Mouse (Mus musculus): ENCODE measurements around the gene Tmcc2. TPM values are rescaled to one million over a fixed set of nuclear protein-coding genes. Genes with fewer than 3 reads are reported as not detected.
A peak's percentile ranks its signal among the peaks of the same experiment; 100 is the strongest.

Gene Tmcc2
- polyA plus RNA-seq, 1 experiment from 2014 or later = 38.1 TPM

- ATAC-seq = no peak
- WGBS = 6% methylated on average over 2 of the region's 2 CpGs
- Histone ChIP-seq H3K9ac (ENCODE audit: low read depth, low read length) (no peak overlapping the region), H3K36me3 (ENCODE audit: control insufficient read depth, insufficient read depth, low read length) (peaks cover 7% of the 10 kb centered on the region; the same call in 1 of the 2 replicates), H3K4me1 (ENCODE audit: control insufficient read depth, insufficient read depth, low read length) (peaks cover 23% of the 10 kb centered on the region), H3K4me3 (ENCODE audit: low read depth, low read length) (no peak overlapping the region), H3K27me3 (ENCODE audit: control insufficient read depth, insufficient read depth, low read depth, low read length) (no peaks in the 10 kb centered on the region), H3K27ac (ENCODE audit: low read length) (0 out of 2 replicates have a peak overlapping the region, but pooled peaks have one; percentile 0), H3K9me3 (replicated peaks; ENCODE audit: control insufficient read depth, low read length, poor library complexity, severe bottlenecking) (no peaks in the 10 kb centered on the region), H3K4me2 (ENCODE audit: low read length) (no peak overlapping the region)
Measured at GRCm38 (mm10) chr1:132333201-132333600, 57.9 kb downstream of the Tmcc2 start.

GRCm38 (mm10) chr1:132331283-132331682 lies 59.8 kb downstream of the Tmcc2 start:
- no peak overlapping the region for H3K4me2 ChIP-seq (ENCODE audit: low read length)
- peaks cover 33% of the 10 kb centered on the region for H3K4me1 ChIP-seq (ENCODE audit: control insufficient read depth, insufficient read depth, low read length)
- ATAC-seq = no peak
- H3K36me3 ChIP-seq (ENCODE audit: control insufficient read depth, insufficient read depth, low read length) = peaks cover 8% of the 10 kb centered on the region; the same call in 1 of the 2 replicates
- no peak overlapping the region for H3K4me3 ChIP-seq (ENCODE audit: low read depth, low read length)
- no peak overlapping the region for H3K27ac ChIP-seq (ENCODE audit: low read length)
- 83% methylated on average over 17 of the region's 17 CpGs for WGBS
- H3K9ac ChIP-seq (ENCODE audit: low read depth, low read length) = no peak overlapping the region
- no peaks in the 10 kb centered on the region for H3K27me3 ChIP-seq (ENCODE audit: control insufficient read depth, insufficient read depth, low read depth, low read length)
- no peaks in the 10 kb centered on the region for H3K9me3 ChIP-seq (replicated peaks; ENCODE audit: control insufficient read depth, low read length, poor library complexity, severe bottlenecking)

GRCm38 (mm10) chr1:132330397-132330796 lies 60.7 kb downstream of the Tmcc2 start:
- Histone ChIP-seq H3K27me3 (ENCODE audit: control insufficient read depth, insufficient read depth, low read depth, low read length) (no peaks in the 10 kb centered on the region), H3K9me3 (replicated peaks; ENCODE audit: control insufficient read depth, low read length, poor library complexity, severe bottlenecking) (no peaks in the 10 kb centered on the region), H3K9ac (ENCODE audit: low read depth, low read length) (no peak overlapping the region), H3K4me1 (ENCODE audit: control insufficient read depth, insufficient read depth, low read length) (peaks cover 35% of the 10 kb centered on the region), H3K27ac (ENCODE audit: low read length) (peak overlapping the region; percentile 22; the same call in 1 of the 2 replicates), H3K36me3 (ENCODE audit: control insufficient read depth, insufficient read depth, low read length) (peaks cover 8% of the 10 kb centered on the region; the same call in 1 of the 2 replicates), H3K4me3 (ENCODE audit: low read depth, low read length) (no peak overlapping the region), H3K4me2 (ENCODE audit: low read length) (no peak overlapping the region)
- ATAC-seq = no peak
- WGBS = 43% methylated on average over 15 of the region's 15 CpGs

- no peaks in the 10 kb centered on the region for H3K9me3 ChIP-seq (replicated peaks; ENCODE audit: control insufficient read depth, low read length, poor library complexity, severe bottlenecking)
- no peak overlapping the region for H3K4me2 ChIP-seq (ENCODE audit: low read length)
- no peak overlapping the region for H3K27ac ChIP-seq (ENCODE audit: low read length)
- no peak overlapping the region for H3K9ac ChIP-seq (ENCODE audit: low read depth, low read length)
- H3K4me3 ChIP-seq (ENCODE audit: low read depth, low read length) = no peak overlapping the region
- peaks cover 29% of the 10 kb centered on the region for H3K4me1 ChIP-seq (ENCODE audit: control insufficient read depth, insufficient read depth, low read length)
- WGBS = 75% methylated on average over 7 of the region's 7 CpGs
- no peak for ATAC-seq
- no peaks in the 10 kb centered on the region for H3K27me3 ChIP-seq (ENCODE audit: control insufficient read depth, insufficient read depth, low read depth, low read length)
- H3K36me3 ChIP-seq (ENCODE audit: control insufficient read depth, insufficient read depth, low read length) = peaks cover 8% of the 10 kb centered on the region; the same call in 1 of the 2 replicates
Measured at GRCm38 (mm10) chr1:132329656-132330055, 61.4 kb downstream of the Tmcc2 start.

- peaks cover 28% of the 10 kb centered on the region for H3K4me1 ChIP-seq (ENCODE audit: control insufficient read depth, insufficient read depth, low read length)
- no peaks in the 10 kb centered on the region for H3K9me3 ChIP-seq (replicated peaks; ENCODE audit: control insufficient read depth, low read length, poor library complexity, severe bottlenecking)
- 90% methylated on average over 3 of the region's 3 CpGs for WGBS
- no peak overlapping the region for H3K4me3 ChIP-seq (ENCODE audit: low read depth, low read length)
- H3K27ac ChIP-seq (ENCODE audit: low read length) = no peak overlapping the region
- peaks cover 8% of the 10 kb centered on the region; the same call in 1 of the 2 replicates for H3K36me3 ChIP-seq (ENCODE audit: control insufficient read depth, insufficient read depth, low read length)
- ATAC-seq = no peak
- no peak overlapping the region for H3K4me2 ChIP-seq (ENCODE audit: low read length)
- H3K27me3 ChIP-seq (ENCODE audit: control insufficient read depth, insufficient read depth, low read depth, low read length) = no peaks in the 10 kb centered on the region
- no peak overlapping the region for H3K9ac ChIP-seq (ENCODE audit: low read depth, low read length)
Measured at GRCm38 (mm10) chr1:132328565-132328964, 62.5 kb downstream of the Tmcc2 start.

- H3K9ac ChIP-seq (ENCODE audit: low read depth, low read length) = no peak overlapping the region
- peaks cover 8% of the 10 kb centered on the region; the same call in 1 of the 2 replicates for H3K36me3 ChIP-seq (ENCODE audit: control insufficient read depth, insufficient read depth, low read length)
- WGBS = 74% methylated on average over 17 of the region's 17 CpGs
- H3K4me1 ChIP-seq (ENCODE audit: control insufficient read depth, insufficient read depth, low read length) = peaks cover 26% of the 10 kb centered on the region
- H3K9me3 ChIP-seq (replicated peaks; ENCODE audit: control insufficient read depth, low read length, poor library complexity, severe bottlenecking) = no peaks in the 10 kb centered on the region
- H3K27ac ChIP-seq (ENCODE audit: low read length) = 0 out of 2 replicates have a peak overlapping the region, but pooled peaks have one; percentile 63
- no peak overlapping the region for H3K4me2 ChIP-seq (ENCODE audit: low read length)
- H3K4me3 ChIP-seq (ENCODE audit: low read depth, low read length) = no peak overlapping the region
- H3K27me3 ChIP-seq (ENCODE audit: control insufficient read depth, insufficient read depth, low read depth, low read length) = no peaks in the 10 kb centered on the region
- ATAC-seq = no peak
Measured at GRCm38 (mm10) chr1:132327477-132327876, 63.6 kb downstream of the Tmcc2 start.

GRCm38 (mm10) chr1:132326777-132327176 lies 64.3 kb downstream of the Tmcc2 start:
- Histone ChIP-seq H3K27me3 (ENCODE audit: control insufficient read depth, insufficient read depth, low read depth, low read length) (no peaks in the 10 kb centered on the region), H3K4me2 (ENCODE audit: low read length) (no peak overlapping the region), H3K36me3 (ENCODE audit: control insufficient read depth, insufficient read depth, low read length) (peaks cover 7% of the 10 kb centered on the region; the same call in 1 of the 2 replicates), H3K27ac (ENCODE audit: low read length) (peak overlapping the region; percentile 63), H3K4me3 (ENCODE audit: low read depth, low read length) (no peak overlapping the region), H3K4me1 (ENCODE audit: control insufficient read depth, insufficient read depth, low read length) (peaks cover 31% of the 10 kb centered on the region), H3K9me3 (replicated peaks; ENCODE audit: control insufficient read depth, low read length, poor library complexity, severe bottlenecking) (no peaks in the 10 kb centered on the region), H3K9ac (ENCODE audit: low read depth, low read length) (no peak overlapping the region)
- 34% methylated on average over 9 of the region's 9 CpGs for WGBS
- peak; percentile 29; the same call in 1 of the 2 replicates for ATAC-seq

- Histone ChIP-seq H3K4me2 (ENCODE audit: low read length) (peak overlapping the region; percentile 24; the same call in 1 of the 2 replicates), H3K9ac (ENCODE audit: low read depth, low read length) (peak overlapping the region; percentile 42; the same call in 1 of the 2 replicates), H3K27me3 (ENCODE audit: control insufficient read depth, insufficient read depth, low read depth, low read length) (no peaks in the 10 kb centered on the region), H3K36me3 (ENCODE audit: control insufficient read depth, insufficient read depth, low read length) (no peaks in the 10 kb centered on the region), H3K9me3 (replicated peaks; ENCODE audit: control insufficient read depth, low read length, poor library complexity, severe bottlenecking) (no peaks in the 10 kb centered on the region), H3K4me1 (ENCODE audit: control insufficient read depth, insufficient read depth, low read length) (peaks cover 55% of the 10 kb centered on the region), H3K4me3 (ENCODE audit: low read depth, low read length) (no peak overlapping the region), H3K27ac (ENCODE audit: low read length) (peak overlapping the region; percentile 88)
- peak; percentile 87 for ATAC-seq
- WGBS = 7% methylated on average over 13 of the region's 13 CpGs
Measured at GRCm38 (mm10) chr1:132322711-132323542, 68.2 kb downstream of the Tmcc2 start.
